Mouse (Mus musculus) layer of hippocampus, postnatal 36 days (tissue): ENCODE results near the gene Angptl7. TPM values are rescaled to one million over a fixed set of nuclear protein-coding genes. Genes with fewer than 3 reads are reported as not detected.

Experiments used
- DNase-seq, 2 experiments: peaks; one replicate each; pipeline ENCODE4 v3.0.0; 2022
- total RNA-seq, 2 experiments: library from RNA; stranded (reverse); gene quantifications; 2 replicates each; pipeline ENCODE4 v1.2.3; 2021

Angptl7 gene
- total RNA-seq, 2 experiments from 2014 or later, result 0.28 TPM; not detected in 1

DNA sequence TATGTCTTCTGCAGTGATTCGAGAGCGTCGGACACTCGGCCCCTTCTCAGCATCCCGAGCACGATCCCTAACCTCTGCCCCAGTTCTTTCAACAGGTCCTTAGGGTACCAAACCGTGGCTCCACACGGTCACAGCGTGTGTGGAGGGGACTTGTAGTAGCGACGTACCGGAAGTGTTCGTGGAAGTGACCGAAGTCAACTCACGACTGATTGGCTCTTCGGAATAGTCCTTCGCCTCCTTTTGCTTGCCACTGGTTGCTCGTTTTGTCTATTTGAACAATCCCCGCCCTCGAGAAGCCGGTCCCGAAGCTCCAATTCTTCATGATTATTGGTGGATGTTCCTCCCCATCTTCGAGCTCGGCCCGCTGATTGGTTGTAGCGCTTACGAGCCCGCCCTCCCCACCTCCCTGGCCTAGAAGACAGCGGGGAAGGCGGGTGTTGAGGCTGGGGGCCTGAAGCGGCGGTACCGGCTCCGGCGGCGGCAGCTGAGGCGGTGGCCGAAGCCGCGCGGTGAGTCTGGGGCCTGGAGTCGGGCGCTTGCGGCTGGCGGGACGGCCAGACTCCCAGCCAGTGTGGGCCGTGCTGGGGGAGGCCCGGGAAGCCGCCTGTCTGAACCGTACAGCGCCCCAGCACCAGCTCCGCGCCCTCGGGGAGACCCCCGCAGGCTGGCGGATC lies 51.9 kb downstream of the Angptl7 start, which contains the start of gene Mtor:
TSS of gene Mtor (plus strand) at position 433 of the 674 bp plus-strand sequence.
- DNase-seq, result peak; percentile 91 to 93

Other genes starting within 250 kb of the Angptl7 start
- gene Disp3, start 212.5 kb downstream of the Angptl7 start, total RNA-seq, result 10 to 100 TPM; 37.5 to 39.4 TPM
- gene Ubiad1, start 55.7 kb downstream of the Angptl7 start, total RNA-seq, result 1 to 10 TPM; 7.9 to 8.4 TPM
- gene Mtor, start 51.8 kb downstream of the Angptl7 start, total RNA-seq, result 10 to 100 TPM; 80.7 to 85.9 TPM
- 10 to 100 TPM; 50.5 to 52.7 TPM for gene Exosc10, start 58.0 kb upstream of the Angptl7 start, total RNA-seq
- gene Srm, start 91.0 kb upstream of the Angptl7 start, total RNA-seq, result 10 to 100 TPM; 68.4 to 70.0 TPM
- 1 to 10 TPM; 3.2 to 4.1 TPM for gene Masp2, start 102.1 kb upstream of the Angptl7 start, total RNA-seq
- 100 to 1,000 TPM; 218 to 224 TPM for gene Tardbp, start 126.6 kb upstream of the Angptl7 start, total RNA-seq
- not detected for gene Gm572, start 142.9 kb upstream of the Angptl7 start, total RNA-seq